Mouse (Mus musculus): Measurements from ENCODE around the gene Katnb1. TPM values are rescaled to one million over a fixed set of nuclear protein-coding genes. Genes with fewer than 3 reads are reported as not detected.

The Katnb1 gene
- polyA plus RNA-seq, 1 experiment: 20.0 TPM

- no peaks in the 10 kb centered on the region for H3K79me2 ChIP-seq (ENCODE audit: control insufficient read depth, insufficient read depth)
- peak overlapping the region; percentile 48 for H3K4me2 ChIP-seq (ENCODE audit: low read depth)
- H3ac ChIP-seq (ENCODE audit: control insufficient read depth, insufficient read length): no peak overlapping the region
- H3K36me3 ChIP-seq (ENCODE audit: control insufficient read depth, insufficient read depth): no peaks in the 10 kb centered on the region
- H3K27me3 ChIP-seq (ENCODE audit: control insufficient read depth, insufficient read depth, insufficient read length): no peaks in the 10 kb centered on the region
- H3K4me3 ChIP-seq: no peak overlapping the region
- no peak for TF ChIP-seq POLR2AphosphoS2 (IDR thresholded peaks at IDR 0.05; ENCODE audit: insufficient read length, low read depth)
- TF ChIP-seq TCF3 (IDR thresholded peaks at IDR 0.05; ENCODE audit: insufficient read length, low read depth): no peak
- no peak for TF ChIP-seq CEBPB (IDR thresholded peaks at IDR 0.05; ENCODE audit: insufficient read depth, poor library complexity, severe bottlenecking)
- no peak for TF ChIP-seq USF1 (IDR thresholded peaks at IDR 0.05; ENCODE audit: low read depth)
- no peak for TF ChIP-seq MYOG (IDR thresholded peaks at IDR 0.05; ENCODE audit: control insufficient read depth in 1 of 3, insufficient read depth in 1 of 3, insufficient read length in 2 of 3, low read depth in 2 of 3)
- no peak for TF ChIP-seq MAX (IDR thresholded peaks at IDR 0.05; ENCODE audit: low read depth)
- no peak for TF ChIP-seq REST (IDR thresholded peaks at IDR 0.05; ENCODE audit: insufficient read depth, insufficient read length)
- TF ChIP-seq MYOD1 (IDR thresholded peaks at IDR 0.05; ENCODE audit: control insufficient read depth in 1 of 3, insufficient read length in 2 of 3, low read depth in 2 of 3): no peak
- no peak for TF ChIP-seq TCF12 (IDR thresholded peaks at IDR 0.05; ENCODE audit: insufficient read depth, poor library complexity, severe bottlenecking)
- no peak for TF ChIP-seq POLR2A (IDR thresholded peaks at IDR 0.05; ENCODE audit: insufficient read length, low read depth)
- no peak for TF ChIP-seq E2F4 (IDR thresholded peaks at IDR 0.05; ENCODE audit: insufficient read depth)
Observed at GRCm38 (mm10) chr8:95138341-95139050, 57.5 kb downstream of the Katnb1 start.

GRCm38 (mm10) chr8:95139051-95139365, 58.0 kb downstream of the Katnb1 start:
- TF ChIP-seq MYOG (IDR thresholded peaks at IDR 0.05; ENCODE audit: control insufficient read depth in 1 of 3, insufficient read depth in 1 of 3, insufficient read length in 2 of 3, low read depth in 2 of 3): no peak
- TF ChIP-seq TCF12 (IDR thresholded peaks at IDR 0.05; ENCODE audit: insufficient read depth, poor library complexity, severe bottlenecking): no peak
- TF ChIP-seq POLR2AphosphoS2 (IDR thresholded peaks at IDR 0.05; ENCODE audit: insufficient read length, low read depth): no peak
- TF ChIP-seq POLR2A (IDR thresholded peaks at IDR 0.05; ENCODE audit: insufficient read length, low read depth): no peak
- TF ChIP-seq MAX (IDR thresholded peaks at IDR 0.05; ENCODE audit: low read depth): no peak
- no peak for TF ChIP-seq TCF3 (IDR thresholded peaks at IDR 0.05; ENCODE audit: insufficient read length, low read depth)
- no peak for TF ChIP-seq E2F4 (IDR thresholded peaks at IDR 0.05; ENCODE audit: insufficient read depth)
- no peak for TF ChIP-seq USF1 (IDR thresholded peaks at IDR 0.05; ENCODE audit: low read depth)
- no peak for TF ChIP-seq REST (IDR thresholded peaks at IDR 0.05; ENCODE audit: insufficient read depth, insufficient read length)
- no peak for TF ChIP-seq MYOD1 (IDR thresholded peaks at IDR 0.05; ENCODE audit: control insufficient read depth in 1 of 3, insufficient read length in 2 of 3, low read depth in 2 of 3)
- H3K4me2 ChIP-seq (ENCODE audit: low read depth): no peak overlapping the region
- no peaks in the 10 kb centered on the region for H3K79me2 ChIP-seq (ENCODE audit: control insufficient read depth, insufficient read depth)
- H3ac ChIP-seq (ENCODE audit: control insufficient read depth, insufficient read length): no peak overlapping the region
- H3K36me3 ChIP-seq (ENCODE audit: control insufficient read depth, insufficient read depth): no peaks in the 10 kb centered on the region
- H3K4me3 ChIP-seq: no peak overlapping the region
- no peaks in the 10 kb centered on the region for H3K27me3 ChIP-seq (ENCODE audit: control insufficient read depth, insufficient read depth, insufficient read length)

- TF ChIP-seq MYOG (IDR thresholded peaks at IDR 0.05; ENCODE audit: control insufficient read depth in 1 of 3, insufficient read depth in 1 of 3, insufficient read length in 2 of 3, low read depth in 2 of 3) (no peak), SRF (IDR thresholded peaks at IDR 0.05; ENCODE audit: control insufficient read depth, insufficient read length, low read depth) (no peak), CEBPB (IDR thresholded peaks at IDR 0.05; ENCODE audit: insufficient read depth, poor library complexity, severe bottlenecking) (no peak), MAX (IDR thresholded peaks at IDR 0.05; ENCODE audit: low read depth) (no peak), POLR2A (IDR thresholded peaks at IDR 0.05; ENCODE audit: insufficient read length, low read depth) (no peak), MYOD1 (IDR thresholded peaks at IDR 0.05; ENCODE audit: control insufficient read depth in 1 of 3, insufficient read length in 2 of 3, low read depth in 2 of 3) (no peak), REST (IDR thresholded peaks at IDR 0.05; ENCODE audit: insufficient read depth, insufficient read length) (no peak), TCF3 (IDR thresholded peaks at IDR 0.05; ENCODE audit: insufficient read length, low read depth) (no peak), TCF12 (IDR thresholded peaks at IDR 0.05; ENCODE audit: insufficient read depth, poor library complexity, severe bottlenecking) (no peak), E2F4 (IDR thresholded peaks at IDR 0.05; ENCODE audit: insufficient read depth) (no peak), USF1 (IDR thresholded peaks at IDR 0.05; ENCODE audit: low read depth) (no peak), POLR2AphosphoS2 (IDR thresholded peaks at IDR 0.05; ENCODE audit: insufficient read length, low read depth) (no peak)
- no peak overlapping the region for H3K4me3 ChIP-seq
Observed at GRCm38 (mm10) chr8:95140555-95140954, 59.6 kb downstream of the Katnb1 start.

GRCm38 (mm10) chr8:95141026-95141425, 60.0 kb downstream of the Katnb1 start:
- Histone ChIP-seq H3K36me3 (ENCODE audit: control insufficient read depth, insufficient read depth) (no peaks in the 10 kb centered on the region), H3K4me3 (peak overlapping the region; percentile 34)
- TF ChIP-seq MAX (IDR thresholded peaks at IDR 0.05; ENCODE audit: low read depth) (no peak), POLR2A (IDR thresholded peaks at IDR 0.05; ENCODE audit: insufficient read length, low read depth) (no peak), SRF (IDR thresholded peaks at IDR 0.05; ENCODE audit: control insufficient read depth, insufficient read length, low read depth) (no peak), MYOG (IDR thresholded peaks at IDR 0.05; ENCODE audit: control insufficient read depth in 1 of 3, insufficient read depth in 1 of 3, insufficient read length in 2 of 3, low read depth in 2 of 3) (no peak), CEBPB (IDR thresholded peaks at IDR 0.05; ENCODE audit: insufficient read depth, poor library complexity, severe bottlenecking) (no peak), REST (IDR thresholded peaks at IDR 0.05; ENCODE audit: insufficient read depth, insufficient read length) (no peak), USF1 (IDR thresholded peaks at IDR 0.05; ENCODE audit: low read depth) (no peak), POLR2AphosphoS2 (IDR thresholded peaks at IDR 0.05; ENCODE audit: insufficient read length, low read depth) (no peak), E2F4 (IDR thresholded peaks at IDR 0.05; ENCODE audit: insufficient read depth) (no peak), TCF3 (IDR thresholded peaks at IDR 0.05; ENCODE audit: insufficient read length, low read depth) (no peak), MYOD1 (IDR thresholded peaks at IDR 0.05; ENCODE audit: control insufficient read depth in 1 of 3, insufficient read length in 2 of 3, low read depth in 2 of 3) (no peak), TCF12 (IDR thresholded peaks at IDR 0.05; ENCODE audit: insufficient read depth, poor library complexity, severe bottlenecking) (no peak)

More at GRCm38 (mm10) chr8:95140555-95140954, 59.6 kb downstream of the Katnb1 start:
- Histone ChIP-seq H3K79me2 (ENCODE audit: control insufficient read depth, insufficient read depth) (no peaks in the 10 kb centered on the region), H3K36me3 (ENCODE audit: control insufficient read depth, insufficient read depth) (no peaks in the 10 kb centered on the region), H3K27me3 (ENCODE audit: control insufficient read depth, insufficient read depth, insufficient read length) (no peaks in the 10 kb centered on the region), H3K4me2 (ENCODE audit: low read depth) (peak overlapping the region; percentile 40), H3ac (ENCODE audit: control insufficient read depth, insufficient read length) (no peak overlapping the region)

More at GRCm38 (mm10) chr8:95141026-95141425, 60.0 kb downstream of the Katnb1 start:
- no peaks in the 10 kb centered on the region for H3K79me2 ChIP-seq (ENCODE audit: control insufficient read depth, insufficient read depth)
- H3K4me2 ChIP-seq (ENCODE audit: low read depth): peak overlapping the region; percentile 85
- no peaks in the 10 kb centered on the region for H3K27me3 ChIP-seq (ENCODE audit: control insufficient read depth, insufficient read depth, insufficient read length)
- no peak overlapping the region for H3ac ChIP-seq (ENCODE audit: control insufficient read depth, insufficient read length)
